Mouse (Mus musculus) heart, embryonic 14.5 days (tissue): ENCODE measurements around the gene Olfr822. TPM values are rescaled to one million over a fixed set of nuclear protein-coding genes. Genes with fewer than 3 reads are reported as not detected.
"Not testable (repeated sequence)": the region's sequence is repeated elsewhere in the genome, so short reads cannot be mapped to it uniquely, and the experiment has no call there.

ENCODE experiments used
- ATAC-seq: fragments of 200-750 bp; cut with Nextera tagmentation; 2 replicates; pipeline ENCODE4 v1.8.0; 2017; ENCODE audit warnings: low read depth, moderate TSS enrichment; ENCODE audit not compliant: insufficient number of reproducible peaks, insufficient read depth, low FRiP score
- H3K27ac ChIP-seq, 2 experiments: fragments of 200-500 bp in 1 of 2; fragments of 300-500 bp in 1 of 2; sonication (generic) in 1 of 2; replicated peaks in 1 of 2; 2 replicates each; pipeline ENCODE4 v1.5.1; 2012 to 2014; ENCODE audit warnings: low read depth in 2 of 2, low read length in 2 of 2, control low read depth in 1 of 2, mild to moderate bottlenecking in 1 of 2, mixed read lengths in 1 of 2; ENCODE audit not compliant: control insufficient read depth in 1 of 2, insufficient read depth in 1 of 2
- H3K27me3 ChIP-seq: fragments of 300-500 bp; sonication (generic); 2 replicates; pipeline ENCODE4 v1.6.1; 2014; ENCODE audit warnings: mild to moderate bottlenecking, low read length, control low read depth; ENCODE audit not compliant: control insufficient read depth, insufficient read depth
- H3K36me3 ChIP-seq: fragments of 300-500 bp; sonication (generic); 2 replicates; pipeline ENCODE4 v1.6.1; 2014; ENCODE audit warnings: mild to moderate bottlenecking, control low read depth, low read length, mixed read lengths; ENCODE audit not compliant: control insufficient read depth, insufficient read depth
- H3K4me1 ChIP-seq, 2 experiments: fragments of 200-500 bp in 1 of 2; fragments of 300-500 bp in 1 of 2; sonication (generic) in 1 of 2; 2 replicates each; pipeline ENCODE4 v1.6.1; 2012 to 2014; ENCODE audit warnings: low read length in 2 of 2, control low read depth in 1 of 2, mixed read lengths in 1 of 2; ENCODE audit not compliant: control insufficient read depth in 2 of 2, insufficient read depth in 2 of 2
- H3K4me2 ChIP-seq: fragments of 300-500 bp; sonication (generic); 2 replicates; pipeline ENCODE4 v1.6.1; 2014; ENCODE audit warnings: mild to moderate bottlenecking, low read length
- H3K4me3 ChIP-seq, 2 experiments: fragments of 200-500 bp in 1 of 2; fragments of 300-500 bp in 1 of 2; sonication (generic) in 1 of 2; 2 replicates each; pipeline ENCODE4 v1.5.1; 2012 to 2014; ENCODE audit warnings: low read length in 2 of 2, mild to moderate bottlenecking in 2 of 2, control low read depth in 1 of 2, low read depth in 1 of 2, moderate library complexity in 1 of 2; ENCODE audit not compliant: control insufficient read depth in 1 of 2, insufficient read depth in 1 of 2
- H3K9ac ChIP-seq: fragments of 300-500 bp; sonication (generic); 2 replicates; pipeline ENCODE4 v1.6.1; 2014; ENCODE audit warnings: mild to moderate bottlenecking, low read length
- H3K9me3 ChIP-seq: fragments of 300-500 bp; sonication (generic); 2 replicates; pipeline ENCODE4 v1.6.1; 2016; ENCODE audit warnings: low read length, control low read depth; ENCODE audit not compliant: control insufficient read depth
- WGBS: fragments of 180-500 bp; shearing (Covaris S2); extraction: QIAGEN DNeasy Blood & Tissue Kit; methylation state at CpG from one replicate; pipeline ENCODE4 v1.1.7; 2014; 5-methylcytosine and 5-hydroxymethylcytosine counted together
- polyA plus RNA-seq: library from polyadenylated mRNA; unstranded; fragments of >200 nt; fragmentation: Nextera tagmentation; extraction: Ambion mirVana; gene quantifications from 2 replicates; pipeline ENCODE4 v1.2.1, GENCODE M21; 2014

The Olfr822 gene
- polyA plus RNA-seq = not detected in 2 replicates

DNA sequence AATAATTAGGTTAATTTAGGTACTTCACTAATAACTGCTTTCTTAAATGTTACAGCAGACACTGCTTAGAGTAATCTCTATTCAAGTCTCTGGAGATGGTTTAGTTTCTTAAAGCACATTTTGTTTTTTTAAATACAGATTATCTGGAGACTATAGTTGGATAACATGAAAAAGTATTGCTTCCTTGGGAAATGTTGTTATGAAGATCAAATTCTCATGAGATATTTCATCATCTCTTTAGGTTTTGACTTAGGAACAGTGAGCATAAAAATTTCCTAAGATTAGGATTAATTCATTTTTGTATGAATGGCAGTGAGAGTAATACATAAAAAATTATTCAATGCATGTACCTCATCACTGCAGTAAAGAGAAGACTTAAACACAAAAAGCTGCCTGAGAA lies at the start of gene Olfr822:
Gene Olfr822 (plus strand): TSS at position 301 of the 400 bp plus-strand sequence.
- Histone ChIP-seq H3K9me3 (no peaks in the 10 kb centered on the region), H3K27me3 (no peaks in the 10 kb centered on the region), H3K4me3 (no peak within 1 kb of the TSS), H3K9ac (no peak within 1 kb of the TSS), H3K4me2 (no peak within 1 kb of the TSS), H3K27ac (no peak within 1 kb of the TSS), H3K36me3 (no peaks in the 10 kb centered on the region), H3K4me1 (no peaks in the 10 kb centered on the region)
- ATAC-seq = no peak

- H3K36me3 ChIP-seq = no peaks in the 10 kb centered on the region
- no peak for ATAC-seq
- H3K27me3 ChIP-seq = no peaks in the 10 kb centered on the region
- H3K9me3 ChIP-seq = no peaks in the 10 kb centered on the region
- H3K27ac ChIP-seq = no peak within 1 kb of the TSS
- no peak within 1 kb of the TSS for H3K4me2 ChIP-seq
- H3K9ac ChIP-seq = no peak within 1 kb of the TSS
- H3K4me1 ChIP-seq = no peaks in the 10 kb centered on the region
- H3K4me3 ChIP-seq = no peak within 1 kb of the TSS
Observed at GRCm38 (mm10) chr10:130030048-130030447, 41.0 kb upstream of the Olfr822 start, which contains the start of gene Olfr821. Gene Olfr821 (plus strand): TSS chr10:130030348.

- Histone ChIP-seq H3K4me1 (no peaks in the 10 kb centered on the region), H3K27ac (no peak overlapping the region), H3K9ac (no peak overlapping the region), H3K9me3 (no peaks in the 10 kb centered on the region), H3K4me2 (no peak overlapping the region), H3K4me3 (no peak overlapping the region), H3K27me3 (no peaks in the 10 kb centered on the region), H3K36me3 (no peaks in the 10 kb centered on the region)
- ATAC-seq = no peak
- WGBS = 59% methylated on average over 6 of the region's 6 CpGs
Observed at GRCm38 (mm10) chr10:130037096-130037495, 33.9 kb upstream of the Olfr822 start.

GRCm38 (mm10) chr10:130092838-130093440 lies 21.9 kb downstream of the Olfr822 start:
- Histone ChIP-seq H3K27me3 (no peaks in the 10 kb centered on the region), H3K4me1 (no peaks in the 10 kb centered on the region), H3K27ac (no peak overlapping the region), H3K4me3 (no peak overlapping the region), H3K9me3 (no peaks in the 10 kb centered on the region), H3K4me2 (no peak overlapping the region), H3K9ac (no peak overlapping the region), H3K36me3 (no peaks in the 10 kb centered on the region)
- WGBS = 12% methylated on average over 5 of the region's 5 CpGs
- no peak for ATAC-seq

GRCm38 (mm10) chr10:130096104-130096503 lies 25.1 kb downstream of the Olfr822 start:
- no peaks in the 10 kb centered on the region for H3K4me1 ChIP-seq
- no peaks in the 10 kb centered on the region for H3K9me3 ChIP-seq
- no peak for ATAC-seq
- H3K36me3 ChIP-seq = no peaks in the 10 kb centered on the region
- H3K27me3 ChIP-seq = no peaks in the 10 kb centered on the region
- H3K9ac ChIP-seq = no peak overlapping the region
- no peak overlapping the region for H3K27ac ChIP-seq
- H3K4me3 ChIP-seq = no peak overlapping the region
- no peak overlapping the region for H3K4me2 ChIP-seq

DNA sequence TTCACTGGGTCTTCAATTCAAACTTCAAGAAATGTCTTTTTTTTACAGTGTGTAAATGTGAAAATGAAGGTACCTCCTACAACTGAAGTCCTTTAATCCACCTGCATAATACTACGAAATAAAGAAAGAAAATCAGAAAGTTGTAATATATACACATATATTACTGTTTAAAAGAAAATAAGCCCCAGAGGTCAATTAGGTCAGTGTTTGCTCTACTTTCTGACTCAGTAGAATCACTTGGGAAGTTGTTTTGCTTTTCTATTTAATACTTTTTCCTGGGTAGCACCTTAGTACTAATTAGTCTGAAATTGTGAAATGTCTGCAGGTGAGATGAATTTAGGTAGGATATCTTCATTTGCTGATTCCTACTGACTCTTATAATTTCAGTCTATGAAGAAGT lies 44.3 kb downstream of the Olfr822 start, which contains the start of gene Olfr823:
Gene Olfr823 (minus strand): TSS at position 101 of the 400 bp plus-strand sequence.
- not testable (repeated sequence) for H3K27ac ChIP-seq, H3K4me1 ChIP-seq, H3K4me2 ChIP-seq, H3K9me3 ChIP-seq, ATAC-seq, H3K27me3 ChIP-seq, H3K9ac ChIP-seq, H3K4me3 ChIP-seq, H3K36me3 ChIP-seq
- 70% methylated on average over 1 of the region's 1 CpGs for WGBS

DNA sequence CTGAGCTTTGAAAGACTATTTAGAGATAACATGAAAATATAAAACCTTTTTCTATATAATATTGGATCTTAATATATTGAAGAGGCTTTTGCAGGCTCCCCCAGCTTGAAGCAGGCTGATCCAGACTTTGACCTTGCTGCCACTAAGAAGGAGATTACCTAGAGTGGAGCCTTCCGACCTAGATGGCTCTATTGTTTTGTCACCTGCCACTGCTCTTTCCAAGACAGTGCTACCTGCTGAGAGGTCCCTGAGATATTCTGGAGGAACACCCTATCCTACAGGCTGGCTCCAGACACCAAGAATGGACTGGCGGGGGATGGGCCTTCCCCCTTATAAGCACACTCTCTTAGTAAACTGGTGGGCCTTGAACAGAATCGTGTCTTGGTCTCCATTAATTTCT lies 45.0 kb downstream of the Olfr822 start:
- not testable (repeated sequence) for H3K9me3 ChIP-seq, H3K4me2 ChIP-seq, H3K4me1 ChIP-seq, H3K9ac ChIP-seq, H3K4me3 ChIP-seq, H3K27me3 ChIP-seq, H3K36me3 ChIP-seq, H3K27ac ChIP-seq, ATAC-seq
- WGBS = 59% methylated on average over 3 of the region's 3 CpGs
